Mouse (Mus musculus) cerebellum, adult 2 months (tissue): Measurements from ENCODE around the gene D1Ertd622e. TPM values are rescaled to one million over a fixed set of nuclear protein-coding genes. Genes with fewer than 3 reads are reported as not detected.

Experiments
- DNase-seq, 2 experiments: peaks; one replicate each; pipeline ENCODE4 v3.0.0; 2021
- H3K27ac ChIP-seq: fragments of 200-500 bp; 2 replicates; pipeline ENCODE4 v1.5.1; 2012; ENCODE audit warnings: low read length, control low read depth, inconsistent platforms; ENCODE audit not compliant: insufficient read depth
- H3K27me3 ChIP-seq: fragments of 200-500 bp; 2 replicates; pipeline ENCODE4 v1.6.1; 2012; ENCODE audit warnings: inconsistent platforms, mild to moderate bottlenecking, low read length, moderate library complexity; ENCODE audit not compliant: control insufficient read depth, insufficient read depth
- H3K4me1 ChIP-seq: fragments of 200-500 bp; 2 replicates; pipeline ENCODE4 v1.6.1; 2011; ENCODE audit warnings: low read length; ENCODE audit not compliant: control insufficient read depth, insufficient read depth
- H3K4me3 ChIP-seq: fragments of 200-500 bp; replicated peaks from 2 replicates; pipeline ENCODE3; 2011; ENCODE audit warnings: mild to moderate bottlenecking, low read depth, low read length, control low read depth; ENCODE audit not compliant: insufficient read depth
- CTCF ChIP-seq: fragments of 200-500 bp; IDR thresholded peaks from 2 replicates; pipeline ENCODE4 v1.5.1; 2011; ENCODE audit warnings: low read depth, mild to moderate bottlenecking, control low read depth, low read length, moderate library complexity, borderline replicate concordance; ENCODE audit not compliant: insufficient read depth
- POLR2A ChIP-seq: fragments of 200-500 bp; IDR thresholded peaks from 2 replicates; pipeline ENCODE4 v1.6.1; 2011; ENCODE audit warnings: low read length, control low read depth, borderline replicate concordance; ENCODE audit not compliant: insufficient read depth
- WGBS: fragments of 180-500 bp; shearing (Covaris S2); methylation state at CpG from one replicate; pipeline ENCODE4 v1.1.7; 2018; 5-methylcytosine and 5-hydroxymethylcytosine counted together
- polyA plus RNA-seq: library from polyadenylated mRNA; depleted of rRNA; stranded (reverse); fragments of >200 nt; gene quantifications from 2 replicates; pipeline ENCODE4 v1.2.3, GENCODE M21; 2012

The D1Ertd622e gene
- polyA plus RNA-seq, 1 experiment: 49.7 TPM

GRCm38 (mm10) chr1:97631843-97632470 lies 29.9 kb downstream of the D1Ertd622e start:
- Histone ChIP-seq H3K27ac (no peak overlapping the region), H3K27me3 (no peaks in the 10 kb centered on the region), H3K4me3 (no peak overlapping the region), H3K4me1 (no peaks in the 10 kb centered on the region)
- 79% methylated on average over 5 of the region's 5 CpGs for WGBS
- no peak for TF ChIP-seq POLR2A
- no peak for TF ChIP-seq CTCF
- no peak for DNase-seq

- TF ChIP-seq POLR2A (no peak), CTCF (no peak)
- Histone ChIP-seq H3K4me3 (no peak overlapping the region), H3K27me3 (no peaks in the 10 kb centered on the region), H3K27ac (peak overlapping the region; percentile 53; the same call in 1 of the 2 replicates), H3K4me1 (no peaks in the 10 kb centered on the region)
- no peak for DNase-seq
- WGBS: 81% methylated on average over 5 of the region's 5 CpGs
Measured at GRCm38 (mm10) chr1:97630146-97630545, 31.7 kb downstream of the D1Ertd622e start.

DNA sequence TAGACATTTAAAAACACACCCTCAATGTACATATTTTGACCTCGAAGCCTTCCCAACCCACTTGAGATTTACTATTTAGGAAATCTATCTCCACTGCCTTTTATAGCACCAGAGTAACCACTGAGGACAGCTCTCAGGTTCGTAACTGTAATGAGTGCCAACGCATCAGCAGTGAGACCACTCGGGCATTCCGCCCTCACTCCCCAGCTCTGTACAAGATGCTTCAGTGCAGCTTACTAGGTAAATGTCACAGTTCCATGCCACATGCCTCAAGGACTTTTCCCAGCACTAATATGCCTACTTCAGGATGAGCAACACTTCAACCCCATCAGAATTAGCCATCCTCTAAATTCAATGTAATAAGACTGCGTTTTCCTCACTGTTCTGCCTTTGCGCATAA lies 33.0 kb downstream of the D1Ertd622e start:
- H3K27me3 ChIP-seq: no peaks in the 10 kb centered on the region
- TF ChIP-seq POLR2A: no peak
- TF ChIP-seq CTCF: no peak
- WGBS: 70% methylated on average over 7 of the region's 7 CpGs
- no peak overlapping the region for H3K4me3 ChIP-seq
- DNase-seq: no peak
- no peak overlapping the region for H3K27ac ChIP-seq
- H3K4me1 ChIP-seq: no peaks in the 10 kb centered on the region

GRCm38 (mm10) chr1:97628016-97628415 lies 33.9 kb downstream of the D1Ertd622e start:
- DNase-seq: no peak
- Histone ChIP-seq H3K27ac (no peak overlapping the region), H3K4me1 (no peaks in the 10 kb centered on the region), H3K4me3 (no peak overlapping the region), H3K27me3 (no peaks in the 10 kb centered on the region)
- WGBS: 38% methylated on average over 8 of the region's 8 CpGs
- TF ChIP-seq CTCF (no peak), POLR2A (no peak)

DNA sequence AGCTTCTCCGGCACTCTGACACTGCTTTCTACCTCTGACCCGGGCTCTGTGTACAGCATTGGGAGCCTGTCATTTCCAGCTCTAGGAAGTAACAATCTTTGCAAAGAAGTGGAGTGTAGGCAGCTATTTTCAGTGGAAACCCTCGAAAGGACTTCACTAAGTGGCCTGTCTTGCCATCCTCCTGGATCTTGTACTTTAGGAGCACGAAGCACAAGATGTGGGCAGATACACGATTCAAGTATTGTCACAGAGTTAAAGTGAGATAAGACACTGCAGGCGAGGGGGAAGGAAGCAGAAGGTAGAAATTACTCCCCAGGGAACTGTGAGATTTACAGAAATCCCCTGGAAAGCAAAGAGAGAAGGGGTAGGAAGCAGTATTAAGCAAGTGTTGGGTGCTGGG lies 36.4 kb downstream of the D1Ertd622e start:
- DNase-seq: no peak
- H3K4me3 ChIP-seq: no peak overlapping the region
- WGBS: 83% methylated on average over 6 of the region's 6 CpGs
- no peaks in the 10 kb centered on the region for H3K4me1 ChIP-seq
- no peak for TF ChIP-seq POLR2A
- TF ChIP-seq CTCF: no peak
- H3K27me3 ChIP-seq: no peaks in the 10 kb centered on the region
- no peak overlapping the region for H3K27ac ChIP-seq

DNA sequence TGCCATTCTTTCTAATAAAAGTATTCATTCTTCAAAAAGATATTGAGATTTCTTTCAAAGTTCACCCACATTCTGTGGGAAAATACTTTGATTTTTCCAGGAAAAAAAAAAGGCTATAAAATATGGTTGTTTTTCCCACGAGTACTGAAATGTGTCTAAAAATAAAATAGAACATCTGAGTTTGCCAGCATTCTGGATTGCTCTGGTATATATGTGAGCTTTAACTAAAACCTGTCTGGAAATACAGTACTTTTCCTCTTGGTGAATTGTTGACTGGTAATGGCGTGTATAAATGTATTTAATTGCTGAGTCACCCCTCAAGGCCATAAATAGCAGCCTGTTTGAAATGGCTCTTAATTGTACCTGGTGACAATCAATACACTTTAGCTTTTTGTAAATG lies 37.5 kb downstream of the D1Ertd622e start:
- DNase-seq: no peak
- 81% methylated on average over 2 of the region's 2 CpGs for WGBS
- TF ChIP-seq CTCF: no peak
- TF ChIP-seq POLR2A: no peak
- Histone ChIP-seq H3K4me3 (no peak overlapping the region), H3K4me1 (no peaks in the 10 kb centered on the region), H3K27me3 (no peaks in the 10 kb centered on the region), H3K27ac (no peak overlapping the region)

DNA sequence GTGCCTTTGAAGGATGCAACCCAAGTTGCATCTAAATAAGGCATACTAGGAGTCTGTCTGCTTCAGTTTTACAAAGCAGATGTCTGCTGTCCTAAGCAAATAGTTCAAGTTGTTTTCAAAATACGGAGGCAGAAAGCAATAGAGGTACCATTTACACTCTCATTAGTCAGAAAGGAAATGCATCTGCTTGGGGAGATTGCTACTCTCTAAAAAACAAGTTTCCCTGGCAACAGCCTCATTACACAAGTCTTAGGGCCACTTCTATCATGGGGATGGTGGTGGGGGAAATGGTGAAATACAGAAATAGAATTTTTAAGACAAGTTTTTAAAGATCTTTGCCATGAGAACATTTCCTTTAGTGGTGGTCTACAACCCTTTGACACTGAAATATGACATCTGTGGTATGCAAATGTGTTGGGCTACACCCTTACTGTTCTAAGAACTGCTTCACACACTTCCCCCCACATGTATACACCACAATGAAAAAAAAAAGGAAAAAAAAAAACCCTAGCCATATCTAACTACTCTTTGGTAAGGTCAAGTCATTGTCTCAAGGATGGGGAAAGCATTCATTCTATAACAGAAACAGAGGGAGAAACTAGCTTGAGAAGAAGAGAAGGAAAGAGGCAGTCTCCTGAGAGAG lies 38.5 kb downstream of the D1Ertd622e start:
- Histone ChIP-seq H3K4me3 (no peak overlapping the region), H3K27ac (no peak overlapping the region), H3K27me3 (no peaks in the 10 kb centered on the region), H3K4me1 (no peaks in the 10 kb centered on the region)
- no peak for DNase-seq
- 32% methylated on average over 1 of the region's 1 CpGs for WGBS
- TF ChIP-seq POLR2A (no peak), CTCF (no peak)

DNA sequence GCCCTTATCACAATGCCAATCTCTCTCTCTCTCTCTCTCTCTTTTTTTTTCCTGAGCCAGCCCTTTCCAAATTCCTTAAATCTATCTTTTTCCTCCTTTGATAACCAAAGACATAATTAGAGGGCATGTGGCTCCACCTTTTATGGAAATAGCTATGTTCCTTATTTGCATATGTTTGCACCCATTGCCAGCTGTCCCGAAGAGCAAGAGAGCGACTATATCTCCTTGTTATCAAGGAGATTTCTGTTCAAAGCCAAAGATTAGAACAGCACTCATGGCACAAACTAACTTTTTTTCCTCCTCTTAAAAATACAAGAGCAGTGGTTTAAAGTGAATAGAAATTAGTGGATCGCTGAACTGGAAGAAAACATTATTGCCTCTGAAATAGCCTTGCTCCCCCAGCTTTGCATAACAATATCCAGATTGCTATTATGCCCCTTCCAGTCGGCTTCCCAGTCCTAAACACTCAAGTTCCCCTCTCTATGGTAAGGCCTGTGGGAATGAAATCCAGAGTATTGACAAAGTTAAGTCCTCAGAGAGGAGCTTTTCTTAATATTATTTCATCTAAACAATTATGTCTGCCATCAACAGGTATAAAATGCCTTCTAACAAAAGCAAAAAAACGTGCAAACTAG lies 39.2 kb downstream of the D1Ertd622e start:
- DNase-seq: no peak
- TF ChIP-seq CTCF: no peak
- TF ChIP-seq POLR2A: no peak
- WGBS: 23% methylated on average over 5 of the region's 5 CpGs
- H3K27me3 ChIP-seq: no peaks in the 10 kb centered on the region
- no peaks in the 10 kb centered on the region for H3K4me1 ChIP-seq
- no peak overlapping the region for H3K4me3 ChIP-seq
- no peak overlapping the region for H3K27ac ChIP-seq
